Mouse (Mus musculus): ENCODE data around the gene Sit1. TPM values are rescaled to one million over a fixed set of nuclear protein-coding genes. Genes with fewer than 3 reads are reported as not detected.

The Sit1 gene
- total RNA-seq, 1 experiment from 2014 or later, result 5.9 TPM

- 0 out of 2 replicates have a peak, but pooled peaks have one; percentile 13 for ATAC-seq (ENCODE audit: extremely low read depth, insufficient number of reproducible peaks, low FRiP score, poor library complexity, severe bottlenecking)
These were observed 4.4 kb downstream of the Sit1 start for GRCm38 (mm10) chr4:43478906-43479832.

- ATAC-seq (ENCODE audit: extremely low read depth, insufficient number of reproducible peaks, low FRiP score, poor library complexity, severe bottlenecking), result no peak
These were observed 5.0 kb downstream of the Sit1 start for GRCm38 (mm10) chr4:43478534-43478858.

- ATAC-seq (ENCODE audit: extremely low read depth, insufficient number of reproducible peaks, low FRiP score, poor library complexity, severe bottlenecking), result peak; percentile 91
These were observed 5.5 kb downstream of the Sit1 start for GRCm38 (mm10) chr4:43477857-43478533.

- ATAC-seq (ENCODE audit: extremely low read depth, insufficient number of reproducible peaks, low FRiP score, poor library complexity, severe bottlenecking), result no peak
These were observed 6.9 kb downstream of the Sit1 start for GRCm38 (mm10) chr4:43476604-43477003.

DNA sequence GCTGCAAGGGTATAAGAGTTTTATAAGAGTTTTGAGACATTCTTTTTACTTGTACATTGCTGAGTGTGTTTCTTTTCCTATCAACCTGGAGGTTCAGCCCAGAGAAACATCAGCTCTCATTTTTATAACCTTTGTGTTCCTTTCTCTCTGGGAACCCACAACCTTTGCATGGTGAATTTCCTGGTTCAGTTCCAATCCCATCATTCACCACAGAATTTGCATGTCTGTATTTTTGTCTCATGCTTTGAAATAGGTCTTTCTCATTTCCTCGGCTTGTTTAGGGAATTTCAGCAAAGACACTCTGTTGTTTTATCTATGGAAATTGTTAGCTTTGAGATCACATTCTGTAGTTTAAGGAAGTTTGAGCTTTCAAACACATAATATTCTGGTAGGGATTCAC lies 9.9 kb downstream of the Sit1 start:
- no peak for ATAC-seq (ENCODE audit: extremely low read depth, insufficient number of reproducible peaks, low FRiP score, poor library complexity, severe bottlenecking)

- ATAC-seq (ENCODE audit: extremely low read depth, insufficient number of reproducible peaks, low FRiP score, poor library complexity, severe bottlenecking), result peak; percentile 8; the same call in 1 of the 2 replicates
These were observed 13.2 kb downstream of the Sit1 start for GRCm38 (mm10) chr4:43470301-43470700.

DNA sequence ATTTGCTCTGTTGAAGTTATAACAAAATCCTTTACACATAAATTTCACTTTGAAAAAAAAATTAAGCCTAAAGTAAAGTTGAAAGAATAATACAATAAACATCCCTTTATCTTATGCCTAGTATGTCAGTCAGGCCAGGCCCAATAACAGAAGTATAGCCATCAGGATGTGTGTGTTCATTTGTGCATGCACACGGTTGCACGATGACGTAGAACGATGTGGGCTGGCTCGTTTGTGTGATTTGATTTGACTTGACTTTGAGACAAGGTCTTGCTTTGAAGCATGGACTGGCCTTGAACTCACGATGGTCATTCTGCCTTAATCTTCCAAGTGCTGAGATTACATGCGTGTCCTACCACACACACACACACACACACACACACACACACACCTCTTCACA lies 16.7 kb downstream of the Sit1 start:
- ATAC-seq (ENCODE audit: extremely low read depth, insufficient number of reproducible peaks, low FRiP score, poor library complexity, severe bottlenecking), result peak; percentile 53; the same call in 1 of the 2 replicates

GRCm38 (mm10) chr4:43465935-43466334 lies 17.6 kb downstream of the Sit1 start:
- 0 out of 2 replicates have a peak, but pooled peaks have one; percentile 17 for ATAC-seq (ENCODE audit: extremely low read depth, insufficient number of reproducible peaks, low FRiP score, poor library complexity, severe bottlenecking)

DNA sequence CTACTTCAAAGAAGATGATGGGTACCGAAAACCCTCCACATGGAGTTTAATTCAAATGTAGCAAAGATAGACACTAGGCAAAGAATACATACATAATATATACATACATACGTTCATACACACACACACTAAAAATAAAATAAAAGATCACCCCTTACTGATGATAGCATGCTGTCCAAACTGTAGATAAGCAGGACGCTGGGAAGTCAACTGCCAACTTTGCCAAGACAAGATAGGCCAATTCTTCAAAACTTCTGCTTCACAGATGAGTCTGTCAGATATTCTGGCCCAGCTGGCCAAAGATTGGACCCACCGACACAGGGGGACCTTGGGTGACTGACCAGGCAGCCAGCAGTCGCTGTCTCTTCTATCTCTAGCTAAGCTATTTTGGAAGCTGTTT lies 20.4 kb downstream of the Sit1 start:
- no peak for ATAC-seq (ENCODE audit: extremely low read depth, insufficient number of reproducible peaks, low FRiP score, poor library complexity, severe bottlenecking)

DNA sequence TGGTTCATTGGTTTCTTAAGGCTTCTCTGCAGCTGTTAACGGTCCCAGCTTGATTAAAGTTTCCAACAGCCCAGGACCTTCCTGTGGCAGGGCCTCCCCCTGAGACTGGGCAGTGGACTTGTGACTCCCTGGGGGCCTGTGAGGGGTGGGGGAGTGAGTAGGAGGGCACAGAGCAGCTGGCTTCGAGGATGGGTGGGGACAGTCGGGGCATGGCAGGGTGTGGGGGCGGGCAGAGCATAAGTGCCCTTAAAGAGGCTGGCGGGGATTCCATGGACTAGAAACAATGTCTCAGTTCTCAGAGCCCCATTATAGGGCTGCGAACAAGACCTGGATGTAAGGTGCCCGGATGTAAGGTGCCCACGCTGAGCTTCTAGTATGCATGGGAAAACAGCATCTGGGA lies 26.4 kb downstream of the Sit1 start:
- ATAC-seq (ENCODE audit: extremely low read depth, insufficient number of reproducible peaks, low FRiP score, poor library complexity, severe bottlenecking), result 0 out of 2 replicates have a peak, but pooled peaks have one; percentile 9

DNA sequence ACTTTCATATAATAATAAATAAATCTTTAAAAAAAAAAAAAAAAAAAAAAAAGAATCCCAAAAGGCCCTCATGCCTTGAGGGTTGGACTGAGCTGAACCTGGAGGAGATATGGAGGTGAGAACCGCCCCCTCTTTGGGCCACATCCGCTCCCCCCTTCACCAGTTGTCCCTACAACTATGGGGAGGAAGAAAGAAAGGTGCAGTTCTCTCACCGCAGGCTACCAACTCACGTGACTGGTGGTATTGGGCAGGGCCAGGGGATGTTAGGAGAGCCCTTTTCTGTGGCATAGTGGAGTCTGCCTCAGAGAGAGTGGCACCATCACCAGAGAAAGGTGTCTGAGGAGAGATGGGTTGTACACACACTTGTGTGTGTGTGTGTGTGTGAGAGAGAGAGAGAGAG lies 27.1 kb downstream of the Sit1 start:
- peak; percentile 50 for ATAC-seq (ENCODE audit: extremely low read depth, insufficient number of reproducible peaks, low FRiP score, poor library complexity, severe bottlenecking)

DNA sequence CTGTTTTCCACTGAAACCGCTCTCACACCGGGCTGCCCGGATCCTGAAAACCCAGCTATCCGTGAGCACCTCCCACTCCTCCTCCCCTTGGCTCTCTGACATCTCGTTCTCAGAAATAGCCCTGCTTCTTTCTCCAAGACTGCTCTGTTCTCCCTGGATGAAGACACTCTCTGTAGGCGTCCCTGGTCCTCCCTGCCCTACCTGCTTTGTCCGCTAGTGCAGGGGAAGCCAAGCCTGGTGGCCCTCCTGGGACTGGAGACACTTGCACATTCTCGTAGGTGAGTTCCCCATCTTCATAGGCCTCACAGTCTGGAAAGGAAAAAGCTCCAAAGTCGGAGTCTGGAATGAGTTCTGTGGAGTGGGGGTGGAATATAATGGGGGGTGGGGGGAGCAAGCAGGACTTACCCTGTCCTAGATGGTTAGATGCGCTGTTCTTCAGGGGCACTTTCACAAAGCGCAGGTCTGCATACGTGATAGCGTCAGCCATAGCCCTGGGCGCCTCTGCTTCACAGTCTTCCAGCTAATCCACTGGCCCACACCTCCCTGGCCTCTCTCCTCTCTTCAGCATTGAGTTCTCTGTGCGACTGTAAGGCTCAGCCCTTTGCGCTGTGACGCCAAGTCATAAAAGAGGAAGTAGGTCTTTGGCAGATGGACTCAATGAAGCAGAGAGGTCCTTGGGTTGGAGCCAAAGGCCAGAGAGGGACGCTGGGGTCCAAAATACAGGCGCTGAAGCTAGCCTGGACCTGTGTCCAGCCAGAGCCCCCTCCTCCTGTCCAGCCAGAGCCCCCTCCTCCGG lies 29.3 kb downstream of the Sit1 start, which contains the start of gene Cd72:
Gene Cd72, minus strand, starts transcription at position 588 of the 796 bp plus-strand sequence.
- peak; percentile 72 for ATAC-seq (ENCODE audit: extremely low read depth, insufficient number of reproducible peaks, low FRiP score, poor library complexity, severe bottlenecking)

DNA sequence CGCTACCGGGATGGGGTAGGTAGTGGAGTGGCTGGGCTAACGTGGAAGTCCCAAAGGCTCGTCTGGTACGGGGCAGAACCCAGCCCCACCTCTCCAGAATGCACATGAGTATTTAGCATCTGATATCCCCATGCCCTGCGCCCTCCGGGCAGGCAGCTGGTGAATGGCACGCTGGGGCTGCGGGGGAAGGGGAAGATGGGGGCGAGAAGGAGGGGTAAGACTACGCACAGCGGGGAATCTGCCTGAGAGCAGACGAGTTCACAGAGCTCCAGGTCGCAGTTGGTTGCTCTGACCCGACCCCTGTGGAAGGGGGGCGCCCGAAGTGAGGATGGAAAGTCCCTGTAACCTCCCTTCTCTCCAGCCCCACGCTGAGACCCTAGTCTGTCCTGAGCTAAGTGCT lies 30.1 kb downstream of the Sit1 start:
- no peak for ATAC-seq (ENCODE audit: extremely low read depth, insufficient number of reproducible peaks, low FRiP score, poor library complexity, severe bottlenecking)

DNA sequence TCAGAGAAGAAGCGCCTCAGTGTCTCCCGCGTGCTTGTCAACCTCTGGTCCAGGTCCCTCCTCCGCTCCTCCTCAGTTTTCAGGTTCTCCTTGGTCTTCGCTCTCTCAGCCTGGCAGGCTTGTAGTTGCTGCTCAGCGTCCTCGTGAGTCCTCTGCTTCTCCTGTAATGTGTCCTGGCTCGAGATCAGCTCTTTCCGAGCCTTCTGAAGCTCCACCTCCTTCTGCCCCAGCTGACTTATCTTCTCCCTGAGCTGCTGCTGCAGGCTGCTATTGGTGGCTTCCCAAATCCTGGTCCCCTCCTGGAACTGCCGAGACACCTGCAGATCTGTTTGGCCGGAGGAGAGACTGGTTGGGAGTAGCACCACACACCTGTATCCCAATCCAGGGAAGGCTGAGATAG lies 31.2 kb downstream of the Sit1 start:
- no peak for ATAC-seq (ENCODE audit: extremely low read depth, insufficient number of reproducible peaks, low FRiP score, poor library complexity, severe bottlenecking)

DNA sequence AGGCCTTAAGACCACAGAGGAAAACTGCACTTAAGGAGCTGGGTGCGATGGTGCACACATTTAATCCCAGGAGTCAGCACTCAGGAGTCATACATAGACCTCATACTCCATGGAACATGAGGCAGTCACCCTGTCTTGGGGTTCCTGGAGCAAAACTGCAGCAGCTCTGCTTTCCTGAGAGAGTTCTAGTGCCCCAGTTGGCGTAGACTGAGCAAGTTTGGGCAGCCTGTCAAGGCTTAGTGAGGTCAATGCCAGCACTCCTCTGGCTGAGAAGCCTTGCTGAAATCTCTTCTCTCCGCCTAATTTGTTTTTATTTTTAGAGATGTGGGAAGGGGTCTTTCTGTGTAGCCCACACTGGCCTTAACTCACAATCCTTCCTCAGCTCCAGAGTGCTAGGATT lies 35.0 kb downstream of the Sit1 start:
- ATAC-seq (ENCODE audit: extremely low read depth, insufficient number of reproducible peaks, low FRiP score, poor library complexity, severe bottlenecking), result no peak

DNA sequence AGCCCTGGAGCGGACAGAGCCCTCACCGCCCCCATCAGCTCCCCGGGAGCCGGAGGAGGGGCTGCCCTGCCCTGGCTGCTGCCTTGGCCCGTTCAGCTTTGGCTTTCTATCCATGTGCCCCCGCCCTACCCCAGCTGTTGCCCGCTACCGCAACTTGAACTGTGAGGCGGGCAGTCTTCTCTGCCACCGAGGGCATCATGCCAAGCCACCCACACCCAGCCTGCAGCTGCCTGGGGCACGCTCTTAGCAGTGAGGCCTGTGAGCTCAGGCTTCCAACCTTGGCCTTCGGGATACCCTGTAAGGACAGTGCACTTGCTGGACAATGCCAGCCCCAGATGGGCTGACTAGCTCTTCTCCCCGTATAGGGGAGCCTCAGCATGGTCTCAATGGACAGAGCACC lies 36.3 kb downstream of the Sit1 start:
- ATAC-seq (ENCODE audit: extremely low read depth, insufficient number of reproducible peaks, low FRiP score, poor library complexity, severe bottlenecking), result no peak

GRCm38 (mm10) chr4:43443511-43443910 lies 40.0 kb downstream of the Sit1 start:
- no peak for ATAC-seq (ENCODE audit: extremely low read depth, insufficient number of reproducible peaks, low FRiP score, poor library complexity, severe bottlenecking)

- peak; percentile 2; the same call in 1 of the 2 replicates for ATAC-seq (ENCODE audit: extremely low read depth, insufficient number of reproducible peaks, low FRiP score, poor library complexity, severe bottlenecking)
These were observed 40.8 kb downstream of the Sit1 start for GRCm38 (mm10) chr4:43442456-43443361.
